Mouse (Mus musculus) CH12.LX (cell line): ENCODE data around the gene Prss27. TPM values are rescaled to one million over a fixed set of nuclear protein-coding genes. Genes with fewer than 3 reads are reported as not detected.

Experiments used
- DNase-seq: peaks from one replicate; pipeline ENCODE4 v3.0.0-alpha.2; 2013; ENCODE audit errors: extremely low read depth
- H3K27ac ChIP-seq: 2 replicates; pipeline ENCODE4 v1.5.1; 2012; ENCODE audit warnings: low read depth, mild to moderate bottlenecking, control low read depth, moderate library complexity; ENCODE audit not compliant: insufficient read depth
- H3K27me3 ChIP-seq: replicated peaks from 2 replicates; pipeline ENCODE3; 2012; ENCODE audit warnings: inconsistent platforms
- H3K36me3 ChIP-seq, 2 experiments: replicated peaks in 1 of 2; 2 replicates each; pipeline versions ENCODE3 to v1.6.1; 2012; ENCODE audit warnings: inconsistent platforms in 1 of 2, low read length in 1 of 2, mild to moderate bottlenecking in 1 of 2, mixed read lengths in 1 of 2, moderate library complexity in 1 of 2; ENCODE audit not compliant: control insufficient read depth in 1 of 2, insufficient read depth in 1 of 2
- H3K4me1 ChIP-seq, 2 experiments: 2 replicates each; pipeline ENCODE4 v1.6.1; 2012; ENCODE audit warnings: inconsistent platforms in 1 of 2, moderate library complexity in 1 of 2; ENCODE audit not compliant: insufficient read depth in 2 of 2, control insufficient read depth in 1 of 2
- H3K4me2 ChIP-seq: 2 replicates; pipeline ENCODE4 v1.6.1; 2012; ENCODE audit warnings: low read depth, mild to moderate bottlenecking, control low read depth; ENCODE audit not compliant: poor library complexity, insufficient read depth, severe bottlenecking
- H3K4me3 ChIP-seq, 3 experiments: fragments of 150-350 bp in 1 of 3; sonication (generic) in 1 of 3; replicated peaks in 1 of 3; 2 replicates each; pipeline versions ENCODE3 to v1.5.1; 2011 to 2012; ENCODE audit warnings: low read depth in 2 of 3, low read length in 2 of 3, mild to moderate bottlenecking in 2 of 3, moderate library complexity in 2 of 3, control low read depth in 1 of 3, improper control_type of control experiment in 1 of 3, inconsistent platforms in 1 of 3, mixed read lengths in 1 of 3; ENCODE audit not compliant: poor library complexity in 1 of 3
- H3K79me2 ChIP-seq: replicated peaks from 2 replicates; pipeline ENCODE4 v1.6.1; 2012; ENCODE audit warnings: mild to moderate bottlenecking, moderate library complexity; ENCODE audit not compliant: control insufficient read depth, poor library complexity, insufficient read depth, severe bottlenecking; ENCODE audit errors: extremely low read depth
- H3K9ac ChIP-seq: 2 replicates; pipeline ENCODE4 v1.6.1; 2012; ENCODE audit warnings: low read depth, mild to moderate bottlenecking, control low read depth, moderate library complexity; ENCODE audit not compliant: insufficient read depth
- H3K9me3 ChIP-seq: replicated peaks from 2 replicates; pipeline ENCODE3; 2012; ENCODE audit warnings: low read length, inconsistent platforms, mixed read lengths
- BHLHE40 ChIP-seq: IDR thresholded peaks from 2 replicates; pipeline ENCODE4 v1.6.1; 2011; ENCODE audit warnings: mild to moderate bottlenecking, low read depth, low read length, improper control_type of control experiment
- CTCF ChIP-seq, 2 experiments: IDR thresholded peaks in 1 of 2; conservative IDR thresholded peaks in 1 of 2; 2 replicates each; pipeline ENCODE4 v1.5.1; 2011 to 2012; ENCODE audit warnings: low read depth in 2 of 2, low read length in 2 of 2, improper control_type of control experiment in 1 of 2, inconsistent platforms in 1 of 2, mild to moderate bottlenecking in 1 of 2, moderate library complexity in 1 of 2
- ELF1 ChIP-seq: IDR thresholded peaks from 2 replicates; pipeline ENCODE4 v1.6.1; 2014; ENCODE audit warnings: low read depth, mild to moderate bottlenecking, inconsistent platforms, low read length, improper control_type of control experiment
- EP300 ChIP-seq: IDR thresholded peaks from 2 replicates; pipeline ENCODE4 v1.6.1; 2011; ENCODE audit warnings: low read length, improper control_type of control experiment
- HCFC1 ChIP-seq: IDR thresholded peaks from 2 replicates; pipeline ENCODE4 v1.6.1; 2012; ENCODE audit warnings: low read depth, mild to moderate bottlenecking, inconsistent platforms, low read length, improper control_type of control experiment
- IRF4 ChIP-seq: IDR thresholded peaks from 2 replicates; pipeline ENCODE4 v1.6.1; 2014; ENCODE audit warnings: low read depth, mild to moderate bottlenecking, inconsistent platforms, low read length, improper control_type of control experiment
- JUN ChIP-seq: IDR thresholded peaks from 2 replicates; pipeline ENCODE4 v1.6.1; 2011; ENCODE audit warnings: low read depth, mild to moderate bottlenecking, low read length, improper control_type of control experiment, moderate library complexity; ENCODE audit not compliant: insufficient read depth
- KAT2A ChIP-seq: IDR thresholded peaks from 2 replicates; pipeline ENCODE4 v1.6.1; 2012; ENCODE audit warnings: low read length, improper control_type of control experiment, inconsistent platforms; ENCODE audit not compliant: insufficient replicate concordance
- MAX ChIP-seq: IDR thresholded peaks from 2 replicates; pipeline ENCODE4 v1.6.1; 2011; ENCODE audit warnings: low read length, improper control_type of control experiment
- MAZ ChIP-seq: IDR thresholded peaks from 2 replicates; pipeline ENCODE4 v1.6.1; 2012; ENCODE audit warnings: low read depth, mild to moderate bottlenecking, inconsistent platforms, low read length, improper control_type of control experiment, moderate library complexity
- NELFE ChIP-seq: IDR thresholded peaks from 2 replicates; pipeline ENCODE4 v1.6.1; 2011; ENCODE audit warnings: low read depth, low read length, improper control_type of control experiment
- POLR2A ChIP-seq: IDR thresholded peaks from 2 replicates; pipeline ENCODE4 v1.6.1; 2011; ENCODE audit warnings: low read depth, mild to moderate bottlenecking, improper control_type of control experiment, low read length
- RAD21 ChIP-seq: IDR thresholded peaks from 2 replicates; pipeline ENCODE4 v1.6.1; 2011; ENCODE audit warnings: low read depth, mild to moderate bottlenecking, low read length, improper control_type of control experiment, moderate library complexity
- RCOR1 ChIP-seq: conservative IDR thresholded peaks from 2 replicates; pipeline ENCODE4 v1.6.1; 2012; ENCODE audit warnings: low read depth, mild to moderate bottlenecking, inconsistent platforms, low read length, improper control_type of control experiment
- SMC3 ChIP-seq: IDR thresholded peaks from 2 replicates; pipeline ENCODE4 v1.6.1; 2011; ENCODE audit warnings: low read depth, low read length, improper control_type of control experiment
- TCF12 ChIP-seq: IDR thresholded peaks from 2 replicates; pipeline ENCODE4 v1.6.1; 2014; ENCODE audit warnings: low read depth, mild to moderate bottlenecking, inconsistent platforms, low read length, improper control_type of control experiment
- UBTF ChIP-seq: IDR thresholded peaks from 2 replicates; pipeline ENCODE4 v1.6.1; 2012; ENCODE audit warnings: low read depth, mild to moderate bottlenecking, inconsistent platforms, low read length, improper control_type of control experiment, moderate library complexity
- USF1 ChIP-seq: IDR thresholded peaks from 2 replicates; pipeline ENCODE4 v1.6.1; 2014; ENCODE audit warnings: low read depth, mild to moderate bottlenecking, inconsistent platforms, low read length, improper control_type of control experiment
- ZC3H11A ChIP-seq: IDR thresholded peaks from 2 replicates; pipeline ENCODE4 v1.6.1; 2012; ENCODE audit warnings: low read depth, mild to moderate bottlenecking, inconsistent platforms, low read length, improper control_type of control experiment
- ZMIZ1 ChIP-seq: IDR thresholded peaks from 2 replicates; pipeline ENCODE4 v1.6.1; 2012; ENCODE audit warnings: low read depth, mild to moderate bottlenecking, inconsistent platforms, low read length, improper control_type of control experiment
- dilution Hi-C: fragments of 300-500 bp; cut with MboI; formaldehyde crosslinking; loops from 2 replicates; pipeline ENCODE4 v1.14.3; 2020; ENCODE audit warnings: low sequenced_read_pairs; ENCODE audit not compliant: extremely low pct_unique_long_range_greater_than_20kb, extremely low pct_ligation_motif_present
- in situ Hi-C: fragments of 300-500 bp; cut with MboI; formaldehyde crosslinking; loops from 3 replicates; pipeline ENCODE4 v1.14.3; 2019; ENCODE audit warnings: low sequenced_read_pairs, low pct_ligation_motif_present, low pct_unique_long_range_greater_than_20kb, mixed read lengths
- polyA plus RNA-seq: library from polyadenylated mRNA; unstranded; fragments of >175 nt; gene quantifications from 2 replicates; pipeline ENCODE4 v1.2.1, GENCODE M21; 2012; ENCODE audit warnings: low read depth; ENCODE audit not compliant: insufficient read length
- total RNA-seq, 2 experiments: library from RNA; depleted of rRNA; stranded (reverse); fragments of 300-350 nt in 1 of 2; fragments of >200 nt in 1 of 2; gene quantifications; 2 replicates each; pipeline ENCODE4 v1.2.3; 2012 to 2014

Gene Prss27
- total and polyA plus RNA-seq, 3 experiments = not detected

DNA sequence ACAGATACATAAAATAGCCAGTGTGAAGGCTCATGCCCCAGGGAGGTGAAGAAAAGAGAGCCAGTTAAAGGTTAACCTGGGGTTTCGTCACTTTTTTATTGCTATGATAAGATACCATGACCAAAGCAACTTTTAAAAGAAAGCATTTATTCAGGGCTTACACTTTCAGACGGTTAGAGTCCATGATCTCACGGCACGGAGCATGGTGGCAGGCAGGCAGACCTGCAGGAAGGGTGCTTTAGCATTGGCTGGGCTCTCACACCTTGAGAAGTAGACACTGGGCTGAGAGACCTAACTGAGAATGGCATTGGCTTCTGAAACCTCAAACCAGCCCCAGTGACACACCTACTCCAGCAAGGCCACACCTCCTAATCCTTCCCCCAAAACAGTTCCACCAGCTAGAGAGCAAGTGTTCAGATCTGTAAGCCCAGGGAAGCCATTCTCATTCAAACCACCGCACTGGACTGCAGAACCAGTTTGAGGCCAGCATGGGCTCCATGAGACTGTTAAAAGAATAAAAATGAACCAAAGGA lies 23.4 kb upstream of the Prss27 start:
- H3K4me3 ChIP-seq = no peak overlapping the region
- no peak for TF ChIP-seq ELF1
- TF ChIP-seq ZC3H11A = no peak
- no peak for TF ChIP-seq RCOR1
- no peak for TF ChIP-seq MAZ
- no peak for TF ChIP-seq MAX
- TF ChIP-seq UBTF = no peak
- no peak for TF ChIP-seq POLR2A
- no peak for TF ChIP-seq NELFE
- no peak for TF ChIP-seq EP300
- TF ChIP-seq JUN = no peak
- no peak for TF ChIP-seq HCFC1
- TF ChIP-seq, all 38 proteins: peak for 0
- Histone ChIP-seq H3K79me2 (no peaks in the 10 kb centered on the region), H3K9me3 (peaks cover 5% of the 10 kb centered on the region), H3K9ac (no peak overlapping the region), H3K27me3 (peaks cover 7% of the 10 kb centered on the region), H3K4me1 (no peaks in the 10 kb centered on the region), H3K27ac (no peak overlapping the region), H3K36me3 (no peaks in the 10 kb centered on the region), H3K4me2 (no peak overlapping the region)
- no peak for DNase-seq
- in situ Hi-C loops = no loop called here
- dilution Hi-C loops = no loop called here

DNA sequence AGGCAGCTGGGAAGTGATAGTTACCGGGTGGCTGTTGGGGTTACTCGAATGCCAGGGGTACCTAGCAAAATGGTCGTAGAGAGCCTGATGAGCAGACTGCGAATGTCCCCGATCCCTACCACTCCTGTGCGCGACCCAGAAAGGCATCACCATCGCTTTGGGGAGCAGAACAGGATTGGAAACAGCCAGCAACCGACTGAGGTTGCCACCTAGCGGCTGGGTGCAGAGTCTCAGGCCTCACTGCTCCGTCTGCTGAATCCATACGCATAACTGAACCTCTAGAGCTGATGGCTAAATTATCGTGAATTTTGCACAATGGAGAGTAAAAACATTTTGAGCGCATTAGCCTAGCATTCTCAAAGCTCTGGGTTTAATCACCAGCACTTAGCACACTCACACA lies 22.2 kb upstream of the Prss27 start:
- in situ Hi-C loops (no loop called here), dilution Hi-C loops (no loop called here)
- H3K4me3 ChIP-seq = no peak overlapping the region
- peaks cover 9% of the 10 kb centered on the region for H3K27me3 ChIP-seq
- no peak overlapping the region for H3K9ac ChIP-seq
- no peaks in the 10 kb centered on the region for H3K36me3 ChIP-seq
- DNase-seq = peak; percentile 15
- no peaks in the 10 kb centered on the region for H3K4me1 ChIP-seq
- TF ChIP-seq CTCF (conservative IDR thresholded peaks at IDR 0.05 in 1 of 2, IDR thresholded peaks at IDR 0.05 in 1 of 2; ENCODE audit: low read depth in 2 of 2, low read length in 2 of 2) (peak in 1 of 2 experiments; percentile 54; a peak in 3 of 4 replicates), SMC3 (peak; percentile 31; the same call in 1 of the 2 replicates), RAD21 (peak; percentile 21), HCFC1 (no peak), ZMIZ1 (no peak), ZC3H11A (no peak)
- no peaks in the 10 kb centered on the region for H3K79me2 ChIP-seq
- H3K4me2 ChIP-seq = no peak overlapping the region
- peaks cover 5% of the 10 kb centered on the region for H3K9me3 ChIP-seq
- no peak overlapping the region for H3K27ac ChIP-seq

DNA sequence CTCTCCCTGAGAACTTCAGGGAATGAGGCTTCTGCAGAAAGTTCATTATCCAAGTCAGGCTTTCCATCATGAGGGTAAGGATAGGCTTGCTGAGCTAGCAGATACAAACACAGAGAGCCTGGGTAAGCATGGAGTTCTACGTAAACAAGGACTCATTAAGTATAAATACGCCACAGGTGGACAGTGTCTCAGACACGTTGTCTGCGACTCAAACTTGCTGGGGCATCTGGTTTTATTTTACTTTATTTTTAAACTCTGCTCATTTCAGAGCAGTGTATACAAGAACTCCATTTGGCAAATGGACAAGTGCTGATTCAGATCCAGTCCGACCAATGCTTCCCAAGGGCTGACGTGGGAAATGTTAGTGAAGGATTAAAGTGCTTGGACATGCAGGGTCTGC lies 17.2 kb upstream of the Prss27 start:
- Histone ChIP-seq H3K36me3 (no peaks in the 10 kb centered on the region), H3K27me3 (peaks cover 42% of the 10 kb centered on the region), H3K4me2 (no peak overlapping the region), H3K9ac (no peak overlapping the region), H3K9me3 (peaks cover 3% of the 10 kb centered on the region), H3K27ac (no peak overlapping the region), H3K4me1 (no peaks in the 10 kb centered on the region), H3K4me3 (no peak overlapping the region), H3K79me2 (no peaks in the 10 kb centered on the region)
- TF ChIP-seq MAX (no peak), ZMIZ1 (no peak), ZC3H11A (no peak), USF1 (no peak), RAD21 (no peak), IRF4 (no peak), TCF12 (no peak), BHLHE40 (no peak), SMC3 (no peak), KAT2A (no peak)
- dilution Hi-C loops (no loop called here), in situ Hi-C loops (no loop called here)
- no peak for DNase-seq
